Mouse (Mus musculus) kidney, embryonic 14.5 days (tissue): ENCODE measurements around the gene Ogt. TPM values are rescaled to one million over a fixed set of nuclear protein-coding genes. Genes with fewer than 3 reads are reported as not detected.

Experiments used
- ATAC-seq: fragments of 200-750 bp; cut with Nextera tagmentation; 2 replicates; pipeline ENCODE4 v1.8.0; 2017; ENCODE audit warnings: moderate number of reproducible peaks, mild to moderate bottlenecking, moderate TSS enrichment, moderate library complexity; ENCODE audit not compliant: low FRiP score, low TSS enrichment
- H3K27ac ChIP-seq: fragments of 300-500 bp; sonication (generic); 2 replicates; pipeline ENCODE4 v1.5.1; 2014; ENCODE audit warnings: low read depth, mild to moderate bottlenecking, low read length, moderate library complexity, mixed read lengths
- H3K27me3 ChIP-seq: fragments of 300-500 bp; sonication (generic); 2 replicates; pipeline ENCODE4 v1.6.1; 2014; ENCODE audit warnings: mild to moderate bottlenecking, low read length; ENCODE audit not compliant: control insufficient read depth, insufficient read depth
- H3K36me3 ChIP-seq: fragments of 300-500 bp; sonication (generic); 2 replicates; pipeline ENCODE4 v1.6.1; 2014; ENCODE audit warnings: low read length, mixed read lengths; ENCODE audit not compliant: control insufficient read depth, insufficient read depth
- H3K4me1 ChIP-seq: fragments of 300-500 bp; sonication (generic); 2 replicates; pipeline ENCODE4 v1.6.1; 2014; ENCODE audit warnings: low read length, mixed read lengths; ENCODE audit not compliant: control insufficient read depth, insufficient read depth
- H3K4me2 ChIP-seq: fragments of 300-500 bp; sonication (generic); replicated peaks from 2 replicates; pipeline ENCODE4 v1.6.1; 2014; ENCODE audit warnings: low read depth, mild to moderate bottlenecking, low read length
- H3K4me3 ChIP-seq: fragments of 300-500 bp; sonication (generic); 2 replicates; pipeline ENCODE4 v1.5.1; 2014; ENCODE audit warnings: mild to moderate bottlenecking, low read length
- H3K9ac ChIP-seq: fragments of 300-500 bp; sonication (generic); 2 replicates; pipeline ENCODE4 v1.6.1; 2014; ENCODE audit warnings: low read depth, mild to moderate bottlenecking, low read length, moderate library complexity
- H3K9me3 ChIP-seq: fragments of 300-500 bp; sonication (generic); 2 replicates; pipeline ENCODE4 v1.6.1; 2016; ENCODE audit warnings: low read length; ENCODE audit not compliant: control insufficient read depth
- WGBS: fragments of 180-500 bp; shearing (Covaris S2); extraction: QIAGEN DNeasy Blood & Tissue Kit; methylation state at CpG from one replicate; pipeline ENCODE4 v1.1.7; 2014; 5-methylcytosine and 5-hydroxymethylcytosine counted together
- polyA plus RNA-seq: library from polyadenylated mRNA; unstranded; fragments of >200 nt; fragmentation: Nextera tagmentation; extraction: Ambion mirVana; gene quantifications from 2 replicates; pipeline ENCODE4 v1.2.1, GENCODE M21; 2014

Ogt gene
- polyA plus RNA-seq, 1 experiment from 2014 or later, result 225 TPM

DNA sequence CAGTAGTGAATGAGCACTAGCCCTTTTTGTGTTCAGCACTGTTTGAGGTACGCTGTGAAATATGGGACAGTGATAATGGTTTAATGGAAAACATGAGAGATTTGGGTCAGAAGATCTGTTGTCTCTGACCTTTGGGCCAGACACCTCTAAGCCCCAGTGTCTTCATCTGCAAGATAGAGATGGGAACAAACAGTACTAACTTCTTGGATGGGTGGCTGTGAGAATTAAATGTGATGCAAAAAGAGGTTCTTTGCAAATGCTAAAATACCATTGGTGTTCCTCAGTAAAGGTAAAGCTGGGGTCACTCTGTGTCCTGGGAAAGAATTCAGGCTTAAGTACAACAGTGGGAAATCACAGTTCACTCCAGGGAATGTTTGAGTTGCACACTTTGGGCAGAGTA is 80.5 kb downstream of the Ogt start:
- Histone ChIP-seq H3K4me1 (no peaks in the 10 kb centered on the region), H3K4me3 (no peak overlapping the region), H3K27me3 (no peaks in the 10 kb centered on the region; the same call in 1 of the 2 replicates), H3K9me3 (no peaks in the 10 kb centered on the region), H3K27ac (no peak overlapping the region), H3K9ac (no peak overlapping the region), H3K36me3 (no peaks in the 10 kb centered on the region), H3K4me2 (no peak overlapping the region)
- ATAC-seq, result no peak
- 74% methylated on average over 1 of the region's 1 CpGs for WGBS

DNA sequence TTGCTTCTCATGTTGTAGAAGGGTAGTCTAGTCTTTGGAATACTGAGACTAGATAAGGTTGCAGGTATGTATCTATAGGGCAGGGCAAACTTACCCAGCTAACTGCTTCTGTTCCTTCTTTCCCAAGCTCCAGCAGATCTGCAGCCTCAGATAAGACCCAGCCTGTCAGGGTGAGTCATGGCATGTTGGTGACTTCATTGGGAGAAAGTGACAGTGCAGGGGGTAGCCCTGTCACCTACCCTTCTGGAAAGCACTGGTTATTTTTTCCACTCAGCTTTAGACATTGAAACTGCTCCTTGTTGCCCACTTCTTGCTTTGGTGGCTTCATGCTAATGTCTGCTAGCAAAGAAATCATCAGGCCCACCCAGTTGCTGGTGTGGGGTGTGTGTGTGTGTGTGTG is 90.2 kb downstream of the Ogt start:
- no peaks in the 10 kb centered on the region for H3K4me1 ChIP-seq
- H3K4me3 ChIP-seq, result no peak overlapping the region
- no peaks in the 10 kb centered on the region for H3K27me3 ChIP-seq
- no peak overlapping the region for H3K27ac ChIP-seq
- no peak for ATAC-seq
- H3K9ac ChIP-seq, result no peak overlapping the region
- H3K4me2 ChIP-seq, result no peak overlapping the region
- no peaks in the 10 kb centered on the region for H3K9me3 ChIP-seq
- H3K36me3 ChIP-seq, result no peaks in the 10 kb centered on the region

GRCm38 (mm10) chrX:101732644-101733043 is 92.8 kb downstream of the Ogt start:
- Histone ChIP-seq H3K4me2 (no peak overlapping the region), H3K9ac (no peak overlapping the region), H3K27ac (no peak overlapping the region), H3K4me3 (no peak overlapping the region), H3K9me3 (no peaks in the 10 kb centered on the region), H3K27me3 (no peaks in the 10 kb centered on the region), H3K4me1 (no peaks in the 10 kb centered on the region), H3K36me3 (no peaks in the 10 kb centered on the region)
- ATAC-seq, result no peak
- 87% methylated on average over 12 of the region's 12 CpGs for WGBS

- Histone ChIP-seq H3K4me1 (no peaks in the 10 kb centered on the region), H3K4me2 (no peak overlapping the region), H3K36me3 (no peaks in the 10 kb centered on the region), H3K4me3 (no peak overlapping the region), H3K27me3 (no peaks in the 10 kb centered on the region), H3K9me3 (no peaks in the 10 kb centered on the region), H3K9ac (no peak overlapping the region), H3K27ac (no peak overlapping the region)
- ATAC-seq, result no peak
- 82% methylated on average over 3 of the region's 3 CpGs for WGBS
These were observed 93.4 kb downstream of the Ogt start for GRCm38 (mm10) chrX:101733288-101733687.

DNA sequence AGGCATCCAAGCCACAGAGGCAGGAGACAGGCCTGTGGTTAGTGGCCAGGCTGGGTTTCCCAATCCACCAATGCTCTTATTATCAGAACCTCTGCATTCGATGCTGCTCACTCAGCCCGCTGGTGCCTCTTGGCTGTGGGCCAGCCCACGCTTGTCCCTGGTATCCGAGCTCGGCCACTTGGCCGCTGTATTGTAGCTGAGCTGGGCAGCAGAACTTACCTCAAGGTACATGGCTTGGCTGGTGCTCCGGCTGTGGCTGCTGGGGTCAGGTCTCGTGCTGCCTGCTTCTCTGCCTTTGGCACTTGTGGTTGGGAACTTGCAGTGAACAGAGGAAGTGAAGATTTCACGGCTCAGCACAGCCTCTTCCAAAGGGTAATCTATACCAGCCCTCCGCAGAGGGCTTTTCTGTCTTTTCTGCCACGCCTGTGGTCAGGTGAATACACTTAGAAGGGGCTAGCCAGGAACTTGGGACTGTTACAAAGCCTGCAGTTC is 94.0 kb downstream of the Ogt start, which contains the start of gene Cxcr3:
TSS of gene Cxcr3 (minus strand) at position 442 of the 492 bp plus-strand sequence.
- H3K36me3 ChIP-seq, result no peaks in the 10 kb centered on the region
- 76% methylated on average over 11 of the region's 11 CpGs for WGBS
- H3K9me3 ChIP-seq, result no peaks in the 10 kb centered on the region
- no peaks in the 10 kb centered on the region for H3K27me3 ChIP-seq
- H3K4me3 ChIP-seq, result no peak within 1 kb of the TSS
- H3K4me2 ChIP-seq, result no peak within 1 kb of the TSS
- no peak within 1 kb of the TSS for H3K27ac ChIP-seq
- no peaks in the 10 kb centered on the region for H3K4me1 ChIP-seq
- no peak within 1 kb of the TSS for H3K9ac ChIP-seq
- ATAC-seq, result no peak

Other genes starting within 250 kb of the Ogt start
- 23.4 and 32.0 TPM in 2 replicates for gene Zmym3, start 219.2 kb upstream of the Ogt start, polyA plus RNA-seq
- 403 and 456 TPM in 2 replicates for gene Nono, start 210.7 kb upstream of the Ogt start, polyA plus RNA-seq
- gene Itgb1bp2, start 191.0 kb upstream of the Ogt start, polyA plus RNA-seq, result 1.7 and 2.2 TPM in 2 replicates
- gene Taf1, start 107.3 kb upstream of the Ogt start, polyA plus RNA-seq, result 11.4 and 18.0 TPM in 2 replicates
- 0.39 TPM in 1 of 2 replicates, not detected in the other for gene Cxcr3, start 94.2 kb downstream of the Ogt start, polyA plus RNA-seq
- 0.56 and 0.81 TPM in 2 replicates for gene Gm4779, start 154.4 kb downstream of the Ogt start, polyA plus RNA-seq
- 0.26 and 0.81 TPM in 2 replicates for gene 8030474K03Rik, start 154.6 kb downstream of the Ogt start, polyA plus RNA-seq
- gene Nhsl2, start 209.3 kb downstream of the Ogt start, polyA plus RNA-seq, result 9.0 and 16.5 TPM in 2 replicates